Mouse (Mus musculus): ENCODE measurements around the gene Kctd10.
A peak's percentile ranks its signal among the peaks of the same experiment; 100 is the strongest.

Kctd10 gene

DNA sequence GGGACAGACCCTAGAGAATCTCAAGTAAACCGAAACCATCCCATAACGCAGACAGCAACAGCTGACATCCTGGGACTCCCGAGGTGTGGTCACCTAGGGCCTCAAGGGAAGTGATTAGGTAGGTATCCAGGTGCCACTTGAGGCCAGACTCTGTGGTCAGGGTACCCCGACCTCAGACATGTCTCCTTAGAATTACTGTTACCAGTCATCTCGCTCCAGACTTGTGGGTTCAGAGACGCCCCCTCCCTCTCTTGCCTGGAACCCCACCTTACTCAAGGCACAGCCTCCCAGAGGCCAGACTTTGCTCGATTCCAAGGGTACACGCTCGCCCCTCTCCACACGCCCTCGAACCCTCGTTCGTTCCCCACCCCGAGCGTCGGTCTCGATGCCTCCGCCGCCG, 545 bp downstream of the Kctd10 start:
- peak in 1 of 2 experiments; percentile 21 for DNase-seq (ENCODE audit: low spot score in 2 of 2)

- no peak for DNase-seq (ENCODE audit: low spot score in 2 of 2)
Observed at GRCm38 (mm10) chr5:114378936-114379335, 1.4 kb downstream of the Kctd10 start.

GRCm38 (mm10) chr5:114378177-114378920, 2.0 kb downstream of the Kctd10 start:
- peak; percentile 39 to 60 for DNase-seq (ENCODE audit: low spot score in 2 of 2)

DNA sequence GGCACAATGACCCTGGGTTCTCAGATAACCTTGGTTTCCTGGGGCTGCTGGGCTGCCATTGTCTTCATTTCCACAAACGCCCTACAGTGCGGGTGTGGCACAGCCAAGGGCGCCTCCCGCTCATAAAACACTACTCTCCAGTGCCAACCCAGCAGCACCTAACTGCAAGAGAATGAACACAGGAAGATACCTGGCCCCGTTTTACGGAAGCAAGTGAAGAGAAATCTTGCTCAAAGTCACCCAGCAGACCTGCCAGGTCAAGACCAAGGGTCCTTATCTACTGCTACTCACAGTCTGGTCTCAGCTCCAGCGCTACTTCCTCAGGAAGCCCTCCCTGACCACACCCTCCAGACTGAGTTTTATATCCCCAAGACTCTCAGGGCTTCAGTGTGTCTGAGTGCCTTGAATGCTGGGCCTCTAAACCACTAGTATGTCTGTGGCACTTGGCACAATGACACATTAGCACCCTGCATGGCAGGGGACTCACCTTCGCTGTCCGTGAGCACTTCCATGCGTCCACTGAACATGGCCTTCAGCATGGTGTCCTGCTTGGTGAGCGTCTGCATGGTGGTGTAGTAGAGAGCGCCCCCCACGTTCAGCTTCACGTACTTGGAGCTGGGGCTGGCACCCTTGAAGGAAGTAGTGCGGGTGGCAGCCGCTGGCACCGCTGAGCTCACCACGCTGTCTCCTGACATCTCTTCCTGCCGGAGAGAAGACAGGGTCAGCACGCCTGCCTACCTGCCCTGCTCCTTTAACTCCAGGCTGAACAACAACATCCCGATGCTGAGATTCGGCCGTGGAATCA, 5.7 kb downstream of the Kctd10 start:
- peak; percentile 43 to 46 for DNase-seq (ENCODE audit: low spot score in 2 of 2)

GRCm38 (mm10) chr5:114373581-114373980, 6.7 kb downstream of the Kctd10 start:
- no peak for DNase-seq (ENCODE audit: low spot score in 2 of 2)

DNA sequence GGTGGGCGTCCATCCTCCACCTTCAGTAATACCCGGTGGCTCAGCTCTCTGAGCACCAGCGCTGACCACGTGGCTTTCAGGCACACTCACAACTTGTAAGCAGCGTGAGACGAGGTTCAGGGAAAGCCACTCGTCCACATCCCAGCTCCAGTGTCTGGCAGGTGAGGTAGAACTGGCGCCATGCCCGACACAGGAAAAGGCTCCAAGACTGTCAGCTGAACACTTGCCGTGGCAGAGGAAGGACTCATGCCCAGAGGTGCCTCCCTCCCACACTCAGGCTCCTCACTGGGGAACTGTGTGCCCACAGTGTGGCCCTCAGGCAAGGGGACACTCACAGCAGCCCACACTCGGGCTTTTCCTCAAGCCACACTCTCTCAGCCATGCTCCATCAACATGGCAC, 7.1 kb downstream of the Kctd10 start:
- no peak for DNase-seq (ENCODE audit: low spot score in 2 of 2)

GRCm38 (mm10) chr5:114372565-114372964, 7.7 kb downstream of the Kctd10 start:
- DNase-seq (ENCODE audit: low spot score in 2 of 2): no peak

DNA sequence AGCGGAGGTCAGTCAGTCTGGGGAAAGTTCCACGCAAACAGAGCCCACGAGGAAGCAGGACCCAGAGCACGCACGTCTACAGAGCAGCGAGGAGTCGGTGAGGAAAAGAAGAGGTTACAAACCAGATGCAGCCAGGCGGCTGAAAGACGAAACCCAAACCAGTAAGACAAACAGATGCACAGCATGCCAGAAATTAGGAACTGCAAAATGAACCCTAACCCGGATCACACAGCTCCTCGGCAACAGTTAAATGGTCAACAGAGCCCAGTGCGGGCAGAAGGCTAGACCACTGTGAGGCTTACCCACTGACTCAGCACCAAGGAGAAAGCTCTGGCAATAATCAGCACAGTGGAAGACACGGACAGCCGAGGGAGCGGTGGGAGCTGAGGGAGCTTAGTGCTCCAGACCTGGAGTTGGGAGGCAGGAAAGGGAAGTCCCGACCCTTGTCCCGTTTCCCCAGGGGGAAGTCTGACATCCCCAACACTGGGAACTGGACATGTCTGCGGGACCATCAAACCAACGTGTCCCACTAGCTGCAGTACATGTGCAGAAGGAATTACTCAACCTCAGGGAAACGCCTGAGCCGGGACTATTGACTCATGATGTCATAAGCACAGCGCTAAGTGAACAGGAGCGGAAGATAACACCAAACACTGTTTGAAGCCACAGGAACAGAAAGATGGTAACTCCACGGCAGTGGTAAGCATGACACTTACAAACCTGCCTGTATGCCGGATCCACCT, 8.4 kb downstream of the Kctd10 start:
- no peak for DNase-seq (ENCODE audit: low spot score in 2 of 2)

- no peak for DNase-seq (ENCODE audit: low spot score in 2 of 2)
Observed at GRCm38 (mm10) chr5:114371331-114371730, 9.0 kb downstream of the Kctd10 start.

DNA sequence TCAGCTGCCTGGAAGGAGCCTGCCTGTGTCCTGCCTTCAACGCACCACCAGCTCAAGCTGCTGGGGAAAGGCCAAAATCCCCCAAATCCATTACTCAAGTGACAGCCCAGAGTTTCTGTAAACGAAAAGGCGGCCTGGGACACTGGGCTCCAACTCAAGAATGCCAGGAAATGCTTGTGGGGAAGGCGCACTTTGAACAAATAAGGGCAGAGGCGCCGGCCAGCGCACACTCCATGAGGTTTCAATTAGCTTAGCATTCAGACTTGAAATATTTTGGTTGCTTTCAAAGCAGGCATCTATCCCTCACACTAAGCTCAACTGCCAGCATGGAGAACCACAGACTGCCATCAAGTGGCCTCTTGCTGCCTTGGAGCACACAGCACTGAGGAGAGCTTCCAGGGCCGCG, 9.9 kb downstream of the Kctd10 start:
- no peak for DNase-seq (ENCODE audit: low spot score in 2 of 2)

DNA sequence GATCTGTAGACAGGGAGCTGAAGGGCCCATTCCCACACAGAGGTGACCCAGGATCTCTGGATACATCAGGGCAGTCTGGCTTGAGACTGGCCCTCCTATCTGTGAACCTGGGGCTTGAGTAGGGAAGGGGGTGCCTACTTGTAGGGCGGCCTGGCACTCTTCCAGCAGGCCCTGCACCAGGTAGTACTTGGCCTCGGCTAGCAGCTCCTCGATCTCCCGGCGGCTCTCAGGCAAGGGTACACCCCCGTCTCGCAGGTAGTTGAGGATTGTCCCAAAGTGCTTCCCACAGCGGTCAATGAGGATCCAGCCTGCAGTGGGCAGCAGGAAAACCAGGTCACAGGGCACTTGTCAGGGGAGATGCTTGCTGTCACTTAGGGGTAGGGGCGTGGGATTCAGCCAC, 10.4 kb downstream of the Kctd10 start:
- no peak for DNase-seq (ENCODE audit: low spot score in 2 of 2)

- no peak for DNase-seq (ENCODE audit: low spot score in 2 of 2)
Observed at GRCm38 (mm10) chr5:114368803-114369496, 11.4 kb downstream of the Kctd10 start.

GRCm38 (mm10) chr5:114368121-114368520, 12.2 kb downstream of the Kctd10 start:
- DNase-seq (ENCODE audit: low spot score in 2 of 2): no peak

GRCm38 (mm10) chr5:114365043-114365752, 15.1 kb downstream of the Kctd10 start:
- no peak for DNase-seq (ENCODE audit: low spot score in 2 of 2)

DNA sequence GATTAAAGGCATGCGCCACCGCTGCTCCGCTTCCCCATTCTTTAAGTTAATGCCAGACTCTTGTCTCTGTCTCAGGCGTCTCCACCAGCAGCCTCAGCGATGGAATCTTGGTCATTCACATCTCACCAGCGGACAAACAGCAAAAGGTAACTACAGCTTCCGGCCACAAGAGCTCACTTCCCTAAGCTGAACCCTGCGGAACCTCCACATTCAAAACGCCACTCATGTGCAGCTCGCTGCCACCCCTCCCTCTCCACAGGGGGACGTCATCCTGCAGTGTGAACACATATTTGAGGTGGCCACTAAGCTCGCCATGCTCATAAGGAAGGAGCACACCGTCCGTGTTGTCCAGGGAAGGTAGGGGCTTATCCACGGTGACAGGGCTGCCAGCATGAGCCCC, 19.3 kb downstream of the Kctd10 start:
- DNase-seq (ENCODE audit: low spot score in 2 of 2): no peak

GRCm38 (mm10) chr5:114359586-114359985, 20.7 kb downstream of the Kctd10 start:
- no peak for DNase-seq (ENCODE audit: low spot score in 2 of 2)

DNA sequence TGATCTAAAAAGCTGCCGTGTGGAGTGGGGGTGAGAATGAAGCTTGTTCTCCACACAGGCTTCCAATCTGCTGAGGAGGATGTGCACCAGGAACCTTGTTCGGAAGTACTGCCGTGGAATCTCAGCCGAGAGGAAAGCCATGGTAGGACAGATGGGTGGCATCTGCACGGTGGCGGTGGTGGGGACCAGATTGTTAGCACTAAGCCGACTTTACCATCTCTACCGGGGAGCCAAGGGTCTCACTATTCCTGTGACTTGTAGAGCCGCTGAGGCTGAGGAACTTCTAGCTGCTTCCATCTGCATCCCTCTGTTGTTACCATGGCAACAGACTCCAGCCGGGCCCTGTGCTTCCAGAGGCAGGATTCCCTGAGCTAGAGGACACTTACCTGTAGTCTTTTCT, 21.5 kb downstream of the Kctd10 start:
- DNase-seq (ENCODE audit: low spot score in 2 of 2): no peak

DNA sequence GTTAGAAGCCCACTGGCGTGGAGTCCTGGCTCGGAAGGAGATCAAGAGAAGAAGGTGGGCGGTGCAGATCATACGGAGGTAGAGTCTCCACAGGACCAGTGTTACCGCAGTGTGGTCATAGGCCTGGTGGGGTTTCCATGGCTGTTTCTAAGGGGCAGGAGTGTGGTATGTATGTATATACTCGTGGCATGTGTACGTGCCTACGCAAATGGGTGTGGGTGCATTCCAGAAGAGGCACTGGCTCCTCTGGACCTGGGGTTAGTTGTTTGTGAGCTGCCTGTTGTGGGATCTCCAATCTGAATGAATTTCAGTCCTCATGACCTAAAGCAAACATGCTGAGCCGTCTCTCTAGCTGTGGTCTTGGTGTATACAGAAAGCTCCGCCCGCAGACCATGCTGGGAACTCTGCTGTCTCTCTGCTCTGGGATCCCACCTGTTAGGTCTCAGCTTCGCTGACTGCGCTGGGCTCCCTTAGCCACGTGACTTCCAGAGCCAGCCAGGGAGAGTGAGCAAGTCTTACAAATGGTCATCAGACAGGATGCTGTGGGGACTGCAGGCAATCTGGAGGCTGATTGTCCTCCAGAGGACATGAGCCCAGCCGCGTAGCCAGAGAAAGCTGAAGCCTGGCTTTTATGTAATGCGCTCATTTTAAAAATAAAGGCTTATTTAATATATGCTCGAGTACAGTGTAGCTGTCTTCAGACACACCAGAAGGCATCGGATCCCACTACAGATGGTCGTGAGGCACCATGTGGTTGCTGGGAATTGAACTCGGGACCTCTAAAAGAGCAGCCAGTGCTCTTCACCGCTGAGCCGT, 23.2 kb downstream of the Kctd10 start:
- no peak for DNase-seq (ENCODE audit: low spot score in 2 of 2)

DNA sequence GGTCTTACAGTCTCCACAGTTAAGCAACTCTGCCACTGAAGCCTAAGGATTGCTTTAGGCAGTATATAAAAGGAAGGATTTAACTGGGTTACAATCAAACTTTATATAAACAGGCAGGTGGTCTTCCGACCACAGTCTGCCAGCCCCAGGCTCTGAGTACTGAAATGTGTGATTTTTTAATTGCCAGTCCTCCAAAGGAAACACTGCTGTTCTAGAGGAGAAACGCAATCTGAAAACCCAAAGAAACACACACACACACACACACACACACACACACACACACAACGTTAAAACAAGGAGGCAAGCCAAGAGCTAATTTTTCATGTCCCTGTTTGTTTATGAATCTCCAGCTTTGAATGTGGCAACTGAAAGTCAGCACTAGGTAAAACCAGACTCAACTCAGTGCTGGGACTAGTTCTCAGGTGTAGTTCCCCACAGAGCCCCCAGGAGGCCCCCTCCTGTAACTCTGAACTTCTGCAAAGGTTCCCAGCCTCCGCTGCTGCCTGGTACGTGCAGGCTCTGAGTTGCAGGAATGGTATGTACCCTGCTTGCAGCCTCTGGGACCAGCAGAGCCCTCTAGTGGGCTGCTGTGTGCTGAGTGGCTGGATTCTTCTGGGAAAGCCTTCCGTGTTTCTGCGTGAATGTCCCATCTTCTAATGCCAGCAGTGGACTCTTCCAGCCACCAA, 23.9 kb downstream of the Kctd10 start:
- DNase-seq (ENCODE audit: low spot score in 2 of 2): peak; percentile 49 to 63

DNA sequence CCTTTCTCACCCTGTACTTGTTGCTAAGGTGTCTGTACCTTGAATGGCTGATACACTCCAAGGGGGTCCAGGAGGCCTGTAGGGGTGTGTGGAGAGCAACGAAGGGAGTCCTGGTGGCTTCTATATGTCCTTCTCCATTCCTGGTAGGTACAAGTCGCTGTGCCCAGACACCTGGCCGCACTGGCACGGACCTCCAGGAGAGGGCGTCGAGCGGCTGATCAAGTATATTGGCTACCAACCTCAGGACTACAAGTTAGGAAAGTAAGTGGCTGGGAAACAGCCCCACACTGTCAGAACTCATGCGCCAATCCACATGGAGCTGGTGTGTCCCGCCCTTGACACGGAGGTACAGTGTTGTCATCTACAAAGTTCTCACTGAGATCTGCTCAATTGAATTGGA, 28.8 kb downstream of the Kctd10 start:
- DNase-seq (ENCODE audit: low spot score in 2 of 2): no peak
